Mouse (Mus musculus): ENCODE results near the gene Abl1.

The Abl1 gene

GRCm38 (mm10) chr2:31827877-31828276 lies 139.7 kb downstream of the Abl1 start:
- DNase-seq: peak; percentile 60

DNA sequence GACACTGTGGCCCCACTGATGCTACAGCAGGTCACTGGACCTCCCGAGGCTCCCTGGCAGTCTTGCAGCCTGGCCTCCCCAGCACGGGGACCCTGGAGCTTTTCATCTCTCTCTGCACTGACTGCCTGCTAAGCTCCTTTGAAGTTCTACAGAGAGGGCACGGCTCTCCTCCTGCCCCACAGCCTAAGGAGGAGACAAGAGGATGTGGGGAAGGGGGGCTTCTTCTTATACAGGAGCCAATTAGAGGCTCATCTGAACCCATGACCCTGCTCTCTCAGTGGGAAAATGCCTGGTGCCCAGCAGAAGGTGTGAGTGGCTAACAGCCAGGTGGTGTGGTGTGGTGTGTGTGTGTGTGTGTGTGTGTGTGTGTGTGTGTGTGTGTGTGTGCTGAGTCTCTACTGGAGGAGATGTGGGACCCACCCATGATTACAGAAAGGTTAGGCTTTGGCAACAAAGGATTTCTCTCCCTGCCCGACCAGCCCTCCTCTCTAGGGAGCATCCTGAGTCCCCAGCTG lies 140.2 kb downstream of the Abl1 start:
- no peak for DNase-seq

- no peak for DNase-seq
Measured at GRCm38 (mm10) chr2:31836091-31836490, 147.9 kb downstream of the Abl1 start.

- no peak for DNase-seq
Measured at GRCm38 (mm10) chr2:31836985-31837384, 148.8 kb downstream of the Abl1 start.

GRCm38 (mm10) chr2:31838868-31839267 lies 150.7 kb downstream of the Abl1 start:
- DNase-seq: no peak

DNA sequence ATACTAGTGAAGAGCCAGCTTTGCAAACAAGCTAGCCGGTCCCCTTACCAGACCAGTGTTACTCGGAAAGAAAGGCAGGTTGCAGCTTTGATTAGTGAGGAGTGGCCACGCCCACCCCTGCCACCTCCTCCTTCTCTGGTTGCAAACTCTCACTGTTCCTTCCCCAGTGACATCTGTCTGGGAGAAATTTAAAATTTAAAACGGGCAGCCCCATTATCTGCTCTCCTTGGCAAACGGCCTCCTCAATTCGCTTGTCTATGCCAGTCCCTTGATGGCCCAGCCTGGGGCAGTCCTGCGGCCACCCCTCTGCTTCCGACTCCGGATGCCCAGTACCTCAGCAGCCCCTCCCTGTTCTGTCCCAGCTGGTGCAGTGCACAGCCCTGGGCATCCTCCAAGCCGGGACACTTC lies 156.6 kb downstream of the Abl1 start:
- DNase-seq: no peak

- no peak for DNase-seq
Measured at GRCm38 (mm10) chr2:31845512-31845895, 157.3 kb downstream of the Abl1 start.

DNA sequence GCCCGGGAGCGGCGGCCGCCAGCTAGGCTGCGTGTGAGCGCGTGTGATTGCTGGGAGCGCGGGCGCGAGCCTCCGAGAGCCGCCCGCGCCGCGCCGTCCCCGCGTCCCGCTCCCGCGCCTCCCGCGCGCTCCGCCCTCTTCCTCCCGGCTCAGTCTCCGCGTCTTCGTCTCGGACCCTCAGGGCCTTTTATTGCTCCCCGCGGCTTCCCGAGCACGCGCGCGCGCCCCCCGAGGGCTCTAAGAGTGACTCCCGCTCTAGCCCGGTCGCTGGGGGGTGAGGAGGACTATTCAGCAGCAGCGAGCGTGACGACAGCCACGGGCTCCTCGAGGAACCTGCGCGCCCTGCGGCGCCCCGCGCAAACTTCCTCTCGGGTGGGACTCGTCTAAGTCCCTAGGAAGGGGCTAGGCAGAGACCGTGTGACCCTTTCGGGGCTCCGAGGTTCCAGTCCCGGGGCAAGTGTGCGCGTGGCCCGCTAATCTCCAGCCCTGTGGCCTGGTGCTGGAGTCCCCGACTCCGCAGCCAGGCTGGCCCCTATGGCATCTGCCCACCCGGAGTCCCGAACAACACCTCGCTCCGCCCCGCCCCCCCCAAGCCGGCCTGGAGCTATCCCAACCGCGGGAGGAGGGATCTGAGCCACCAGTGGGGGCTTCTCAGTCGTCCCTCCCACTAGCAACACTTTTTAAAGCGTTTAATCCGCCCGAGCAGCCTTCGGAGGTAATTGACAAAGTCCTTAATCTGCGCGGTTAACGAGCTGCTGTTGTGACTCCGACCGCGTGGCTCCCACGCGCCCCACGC lies 157.9 kb downstream of the Abl1 start, which contains the start of gene Fibcd1:
Fibcd1 (minus strand) TSS at position 110 of the 796 bp plus-strand sequence.
- no peak for DNase-seq

- no peak for DNase-seq
Measured at GRCm38 (mm10) chr2:31846692-31847660, 158.8 kb downstream of the Abl1 start.

DNA sequence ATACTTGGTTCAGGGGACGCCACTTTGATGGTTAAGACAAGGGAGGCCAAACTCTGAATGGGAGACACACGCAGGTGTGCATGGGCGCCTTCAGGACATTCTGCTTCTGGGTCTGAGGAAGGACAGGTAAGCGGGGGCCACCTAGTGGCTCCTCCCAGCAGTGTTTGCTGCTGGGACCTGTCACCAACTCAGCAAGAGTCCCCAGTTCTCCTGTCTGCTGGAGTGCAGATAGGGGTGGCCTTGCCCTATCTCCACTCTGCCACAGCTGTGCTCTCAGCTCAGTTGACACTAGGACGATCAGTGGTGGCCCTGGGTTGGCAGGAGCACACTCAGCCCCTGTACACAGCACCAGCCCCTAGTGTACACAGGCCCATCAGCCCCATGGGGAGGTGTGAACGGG lies 159.7 kb downstream of the Abl1 start:
- DNase-seq: no peak

DNA sequence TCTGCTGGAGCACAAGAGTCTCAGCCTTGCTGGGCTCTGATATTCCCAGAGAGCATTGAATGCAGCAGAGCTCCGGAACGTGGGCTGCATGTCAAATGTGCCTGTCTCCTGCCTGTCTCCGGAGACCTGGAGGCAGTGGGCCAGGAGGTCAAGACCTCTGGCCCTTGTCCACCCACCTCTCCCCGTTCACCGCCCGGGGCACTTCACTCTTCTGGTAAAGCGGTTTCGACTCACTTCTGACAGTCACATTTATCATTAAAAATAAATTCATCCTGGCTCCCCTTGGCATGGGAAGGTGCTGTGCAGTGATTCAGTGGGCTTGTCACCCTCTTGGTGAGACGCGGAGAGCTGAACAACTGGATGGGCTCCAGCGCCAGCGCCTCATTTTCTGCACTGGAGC lies 162.0 kb downstream of the Abl1 start:
- DNase-seq: no peak
